Mouse (Mus musculus): ENCODE results near the gene Ccdc138. TPM values are rescaled to one million over a fixed set of nuclear protein-coding genes. Genes with fewer than 3 reads are reported as not detected.

Ccdc138 gene
- polyA plus RNA-seq, 1 experiment from 2014 or later: 16.8 TPM

- H3K9me3 ChIP-seq: peaks cover 5% of the 10 kb centered on the region; the same call in 1 of the 2 replicates
- 68% methylated on average over 5 of the region's 5 CpGs for WGBS
- DNase-seq (ENCODE audit: extremely low spot score, low spot score): peak; percentile 11
These were observed 98.1 kb downstream of the Ccdc138 start for GRCm38 (mm10) chr10:58595821-58596220.

GRCm38 (mm10) chr10:58600151-58600550 is 102.4 kb downstream of the Ccdc138 start:
- WGBS: 90% methylated on average over 5 of the region's 5 CpGs
- no peaks in the 10 kb centered on the region; the same call in 1 of the 2 replicates for H3K9me3 ChIP-seq
- H3K36me3 ChIP-seq (replicated peaks): no peaks in the 10 kb centered on the region
- no peaks in the 10 kb centered on the region for H3K27me3 ChIP-seq (ENCODE audit: poor library complexity, severe bottlenecking)
- H3K4me3 ChIP-seq: no peak overlapping the region
- H3K27ac ChIP-seq: no peak overlapping the region
- peak; percentile 12 for DNase-seq (ENCODE audit: extremely low spot score, low spot score)
- peaks cover 17% of the 10 kb centered on the region for H3K4me1 ChIP-seq

More at GRCm38 (mm10) chr10:58595821-58596220, 98.1 kb downstream of the Ccdc138 start:
- H3K27me3 ChIP-seq (ENCODE audit: poor library complexity, severe bottlenecking): no peaks in the 10 kb centered on the region
- no peak overlapping the region for H3K27ac ChIP-seq
- H3K4me3 ChIP-seq: no peak overlapping the region
- peaks cover 3% of the 10 kb centered on the region for H3K4me1 ChIP-seq
- no peaks in the 10 kb centered on the region for H3K36me3 ChIP-seq (replicated peaks)

GRCm38 (mm10) chr10:58600983-58601382 is 103.2 kb downstream of the Ccdc138 start:
- no peak overlapping the region; the same call in 1 of the 2 replicates for H3K27ac ChIP-seq
- no peaks in the 10 kb centered on the region for H3K27me3 ChIP-seq (ENCODE audit: poor library complexity, severe bottlenecking)
- peaks cover 17% of the 10 kb centered on the region for H3K4me1 ChIP-seq
- 7% methylated on average over 5 of the region's 5 CpGs for WGBS
- no peak overlapping the region for H3K4me3 ChIP-seq
- peak; percentile 14 for DNase-seq (ENCODE audit: extremely low spot score, low spot score)
- H3K9me3 ChIP-seq: no peaks in the 10 kb centered on the region; the same call in 1 of the 2 replicates
- no peaks in the 10 kb centered on the region for H3K36me3 ChIP-seq (replicated peaks)

- H3K4me3 ChIP-seq: no peak overlapping the region
- peak overlapping the region; percentile 12 for H3K27ac ChIP-seq
- peak; percentile 16 for DNase-seq (ENCODE audit: extremely low spot score, low spot score)
- no peaks in the 10 kb centered on the region for H3K27me3 ChIP-seq (ENCODE audit: poor library complexity, severe bottlenecking)
- H3K4me1 ChIP-seq: peaks cover 17% of the 10 kb centered on the region
- WGBS: 17% methylated on average over 6 of the region's 6 CpGs
- H3K36me3 ChIP-seq (replicated peaks): no peaks in the 10 kb centered on the region
- H3K9me3 ChIP-seq: no peaks in the 10 kb centered on the region; the same call in 1 of the 2 replicates
These were observed 103.7 kb downstream of the Ccdc138 start for GRCm38 (mm10) chr10:58601431-58601901.

GRCm38 (mm10) chr10:58601946-58602345 is 104.2 kb downstream of the Ccdc138 start:
- Histone ChIP-seq H3K27me3 (ENCODE audit: poor library complexity, severe bottlenecking) (no peaks in the 10 kb centered on the region), H3K4me1 (peaks cover 17% of the 10 kb centered on the region), H3K4me3 (no peak overlapping the region), H3K9me3 (no peaks in the 10 kb centered on the region; the same call in 1 of the 2 replicates), H3K36me3 (replicated peaks) (no peaks in the 10 kb centered on the region), H3K27ac (peak overlapping the region; percentile 12)
- WGBS: 75% methylated on average over 7 of the region's 7 CpGs
- no peak for DNase-seq (ENCODE audit: extremely low spot score, low spot score)

- no peaks in the 10 kb centered on the region for H3K27me3 ChIP-seq (ENCODE audit: poor library complexity, severe bottlenecking)
- no peaks in the 10 kb centered on the region for H3K36me3 ChIP-seq (replicated peaks)
- WGBS: 92% methylated on average over 2 of the region's 2 CpGs
- no peak overlapping the region for H3K27ac ChIP-seq
- H3K4me1 ChIP-seq: peaks cover 17% of the 10 kb centered on the region
- no peak overlapping the region for H3K4me3 ChIP-seq
- no peak for DNase-seq (ENCODE audit: extremely low spot score, low spot score)
- no peaks in the 10 kb centered on the region; the same call in 1 of the 2 replicates for H3K9me3 ChIP-seq
These were observed 107.0 kb downstream of the Ccdc138 start for GRCm38 (mm10) chr10:58604779-58605178.

GRCm38 (mm10) chr10:58606356-58606755 is 108.6 kb downstream of the Ccdc138 start:
- no peaks in the 10 kb centered on the region for H3K27me3 ChIP-seq (ENCODE audit: poor library complexity, severe bottlenecking)
- no peaks in the 10 kb centered on the region for H3K36me3 ChIP-seq (replicated peaks)
- H3K4me3 ChIP-seq: no peak overlapping the region
- no peak for DNase-seq (ENCODE audit: extremely low spot score, low spot score)
- 95% methylated on average over 3 of the region's 3 CpGs for WGBS
- no peaks in the 10 kb centered on the region; the same call in 1 of the 2 replicates for H3K9me3 ChIP-seq
- H3K27ac ChIP-seq: no peak overlapping the region
- H3K4me1 ChIP-seq: peaks cover 8% of the 10 kb centered on the region

GRCm38 (mm10) chr10:58608858-58609257 is 111.1 kb downstream of the Ccdc138 start:
- H3K27me3 ChIP-seq (ENCODE audit: poor library complexity, severe bottlenecking): no peaks in the 10 kb centered on the region
- H3K36me3 ChIP-seq (replicated peaks): no peaks in the 10 kb centered on the region
- 86% methylated on average over 3 of the region's 3 CpGs for WGBS
- no peaks in the 10 kb centered on the region; the same call in 1 of the 2 replicates for H3K9me3 ChIP-seq
- H3K4me3 ChIP-seq: no peak overlapping the region
- DNase-seq (ENCODE audit: extremely low spot score, low spot score): no peak
- no peak overlapping the region for H3K27ac ChIP-seq
- H3K4me1 ChIP-seq: no peaks in the 10 kb centered on the region

GRCm38 (mm10) chr10:58610484-58611261 is 112.9 kb downstream of the Ccdc138 start:
- Histone ChIP-seq H3K27me3 (ENCODE audit: poor library complexity, severe bottlenecking) (no peaks in the 10 kb centered on the region), H3K27ac (no peak overlapping the region), H3K9me3 (no peaks in the 10 kb centered on the region), H3K36me3 (replicated peaks) (no peaks in the 10 kb centered on the region), H3K4me3 (no peak overlapping the region), H3K4me1 (no peaks in the 10 kb centered on the region)
- WGBS: 85% methylated on average over 7 of the region's 7 CpGs
- DNase-seq (ENCODE audit: extremely low spot score, low spot score): no peak

GRCm38 (mm10) chr10:58614601-58615000 is 116.9 kb downstream of the Ccdc138 start:
- DNase-seq (ENCODE audit: extremely low spot score, low spot score): no peak
- H3K36me3 ChIP-seq (replicated peaks): no peaks in the 10 kb centered on the region
- H3K4me1 ChIP-seq: no peaks in the 10 kb centered on the region
- WGBS: 87% methylated on average over 6 of the region's 6 CpGs
- no peak overlapping the region for H3K4me3 ChIP-seq
- H3K9me3 ChIP-seq: no peaks in the 10 kb centered on the region
- H3K27me3 ChIP-seq (ENCODE audit: poor library complexity, severe bottlenecking): no peaks in the 10 kb centered on the region
- H3K27ac ChIP-seq: no peak overlapping the region

- WGBS: 90% methylated on average over 5 of the region's 5 CpGs
- H3K4me3 ChIP-seq: no peak overlapping the region
- DNase-seq (ENCODE audit: extremely low spot score, low spot score): no peak
- H3K27ac ChIP-seq: no peak overlapping the region
- no peaks in the 10 kb centered on the region for H3K36me3 ChIP-seq (replicated peaks)
- H3K27me3 ChIP-seq (ENCODE audit: poor library complexity, severe bottlenecking): no peaks in the 10 kb centered on the region
- no peaks in the 10 kb centered on the region for H3K4me1 ChIP-seq
- no peaks in the 10 kb centered on the region for H3K9me3 ChIP-seq
These were observed 118.8 kb downstream of the Ccdc138 start for GRCm38 (mm10) chr10:58616565-58616964.

- Histone ChIP-seq H3K4me1 (no peaks in the 10 kb centered on the region), H3K27ac (no peak overlapping the region), H3K27me3 (ENCODE audit: poor library complexity, severe bottlenecking) (no peaks in the 10 kb centered on the region), H3K4me3 (no peak overlapping the region), H3K36me3 (replicated peaks) (no peaks in the 10 kb centered on the region), H3K9me3 (peaks cover 2% of the 10 kb centered on the region; the same call in 1 of the 2 replicates)
- WGBS: 94% methylated on average over 17 of the region's 17 CpGs
- DNase-seq (ENCODE audit: extremely low spot score, low spot score): no peak
These were observed 120.9 kb downstream of the Ccdc138 start for GRCm38 (mm10) chr10:58618501-58619216.

- H3K36me3 ChIP-seq (replicated peaks): no peaks in the 10 kb centered on the region
- 89% methylated on average over 4 of the region's 4 CpGs for WGBS
- no peaks in the 10 kb centered on the region for H3K27me3 ChIP-seq (ENCODE audit: poor library complexity, severe bottlenecking)
- no peak overlapping the region for H3K27ac ChIP-seq
- H3K4me1 ChIP-seq: no peaks in the 10 kb centered on the region
- no peak for DNase-seq (ENCODE audit: extremely low spot score, low spot score)
- peaks cover 2% of the 10 kb centered on the region; the same call in 1 of the 2 replicates for H3K9me3 ChIP-seq
- H3K4me3 ChIP-seq: no peak overlapping the region
These were observed 121.5 kb downstream of the Ccdc138 start for GRCm38 (mm10) chr10:58619266-58619665.
